Mouse (Mus musculus): ENCODE measurements around the gene Ccnd3.

- TF ChIP-seq GATA1 (IDR thresholded peaks at IDR 0.05; ENCODE audit: low read length): no peak
- TF ChIP-seq TAL1 (IDR thresholded peaks at IDR 0.05; ENCODE audit: low read length): no peak
Observed at GRCm38 (mm10) chr17:47515180-47515844, 10.5 kb downstream of the Ccnd3 start.
